Mouse (Mus musculus): ENCODE measurements around the gene Hmmr. TPM values are rescaled to one million over a fixed set of nuclear protein-coding genes. Genes with fewer than 3 reads are reported as not detected.
A peak's percentile ranks its signal among the peaks of the same experiment; 100 is the strongest.

Hmmr gene
- total and polyA plus RNA-seq, 3 experiments, result 0.13 to 0.21 (median 0.20) TPM

DNA sequence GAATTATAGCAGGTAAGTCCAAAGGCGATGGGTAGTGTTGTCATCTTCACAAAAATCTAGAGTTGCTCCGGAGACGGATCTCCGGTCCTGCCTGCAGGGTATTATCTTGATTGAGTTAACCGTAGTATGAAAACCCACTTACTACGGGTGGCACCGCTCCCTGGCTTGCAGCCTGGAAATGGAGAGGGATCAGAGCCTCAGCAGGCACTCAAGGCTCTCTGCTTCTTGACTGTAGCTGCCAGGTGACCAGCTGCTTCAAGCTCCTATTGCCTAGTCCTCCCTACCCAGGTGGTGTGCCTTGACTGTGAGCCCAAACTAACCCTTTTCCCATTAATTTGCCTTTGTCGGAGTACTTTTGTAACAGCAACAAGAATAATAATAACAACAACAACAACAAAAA, 26.7 kb upstream of the Hmmr start:
- no peak for TF ChIP-seq POLR2A (IDR thresholded peaks at IDR 0.05; ENCODE audit: insufficient read depth, low read depth, low read length)
- no peak for TF ChIP-seq CTCF (IDR thresholded peaks at IDR 0.05)
- no peak for TF ChIP-seq EP300 (IDR thresholded peaks at IDR 0.05; ENCODE audit: insufficient read depth, low read depth, low read length)
- no peak overlapping the region for H3K27ac ChIP-seq
- no peak for DNase-seq
- no peak overlapping the region for H3K4me3 ChIP-seq
- H3K9ac ChIP-seq (ENCODE audit: low read depth, low read length), result no peak overlapping the region
- intact Hi-C loops (cut with DNase I), result loop anchor here (10.0 kb wide), 1 partner anchor 135 kb away; no protein-coding TSS in a partner anchor
- H3K27me3 ChIP-seq (ENCODE audit: control insufficient read depth, insufficient read depth, low read length), result no peaks in the 10 kb centered on the region
- 65% methylated on average over 8 of the region's 8 CpGs for WGBS
- no peaks in the 10 kb centered on the region for H3K79me2 ChIP-seq (replicated peaks; ENCODE audit: control insufficient read depth, insufficient read depth, low read length)
- H3K36me3 ChIP-seq (ENCODE audit: control insufficient read depth, insufficient read depth, low read length), result no peaks in the 10 kb centered on the region
- no peaks in the 10 kb centered on the region; the same call in 1 of the 2 replicates for H3K4me1 ChIP-seq (ENCODE audit: control insufficient read depth, insufficient read depth, low read length)

DNA sequence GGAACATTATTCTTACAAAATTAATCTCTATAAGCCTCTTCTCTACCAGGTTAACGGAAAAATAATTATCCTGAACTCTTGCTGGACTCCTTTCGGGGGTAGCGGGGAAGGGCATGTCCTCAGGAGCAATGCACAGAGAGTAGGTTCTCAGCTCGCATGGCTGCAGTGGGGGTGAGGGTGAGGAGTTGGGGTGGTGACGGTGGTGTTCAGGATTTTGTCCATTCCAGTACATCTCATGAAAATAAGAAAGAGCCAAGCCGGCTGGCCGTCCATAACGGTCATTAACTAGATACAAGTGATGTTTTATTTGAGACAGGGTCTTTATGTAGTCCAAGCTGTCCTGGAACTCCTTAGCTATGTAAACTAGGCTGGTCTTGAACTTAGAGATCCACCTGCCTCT, 22.7 kb upstream of the Hmmr start:
- peaks cover 24% of the 10 kb centered on the region for H3K36me3 ChIP-seq (ENCODE audit: control insufficient read depth, insufficient read depth, low read length)
- no peak overlapping the region for H3K4me3 ChIP-seq
- intact Hi-C loops (cut with DNase I), result loop anchor here (1.0 to 2.0 kb wide), 2 partner anchors 23 to 64 kb away; partner anchors contain the start of genes Hmmr and Nudcd2
- WGBS, result 91% methylated on average over 8 of the region's 8 CpGs
- no peak for TF ChIP-seq POLR2A (IDR thresholded peaks at IDR 0.05; ENCODE audit: insufficient read depth, low read depth, low read length)
- no peak for TF ChIP-seq CTCF (IDR thresholded peaks at IDR 0.05)
- no peak for TF ChIP-seq EP300 (IDR thresholded peaks at IDR 0.05; ENCODE audit: insufficient read depth, low read depth, low read length)
- H3K27ac ChIP-seq, result peak overlapping the region; percentile 77
- DNase-seq, result no peak
- H3K27me3 ChIP-seq (ENCODE audit: control insufficient read depth, insufficient read depth, low read length), result no peaks in the 10 kb centered on the region
- H3K79me2 ChIP-seq (replicated peaks; ENCODE audit: control insufficient read depth, insufficient read depth, low read length), result no peaks in the 10 kb centered on the region
- peaks cover 1% of the 10 kb centered on the region for H3K4me1 ChIP-seq (ENCODE audit: control insufficient read depth, insufficient read depth, low read length)
- H3K9ac ChIP-seq (ENCODE audit: low read depth, low read length), result no peak overlapping the region

DNA sequence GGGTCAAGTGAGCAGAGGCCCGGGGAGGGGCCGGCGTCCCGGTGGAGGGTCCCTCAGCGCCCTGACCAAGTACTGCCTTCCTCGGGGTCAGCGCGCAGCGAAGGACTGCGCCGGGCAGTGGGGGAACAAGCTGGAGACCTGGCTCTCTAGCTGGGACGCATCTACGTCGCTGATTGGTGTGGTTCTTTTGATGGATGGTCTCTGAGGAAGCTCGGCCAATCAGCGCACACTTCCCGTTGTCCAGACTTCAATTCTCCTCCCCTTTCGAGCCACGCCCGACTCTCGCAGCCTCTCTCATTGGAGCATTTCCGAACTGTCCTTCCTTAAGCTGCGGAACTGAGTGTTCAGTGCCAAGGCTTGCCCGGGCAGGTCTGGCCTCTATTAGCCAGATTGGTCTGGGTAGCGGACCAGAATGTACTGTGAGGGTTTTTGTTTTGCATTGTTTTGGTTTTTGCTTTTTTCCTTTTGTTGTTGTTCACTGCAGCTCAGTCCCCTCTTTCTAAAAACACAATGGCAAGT, 21.9 kb upstream of the Hmmr start, which contains the start of gene Ccng1:
Gene Ccng1 (minus strand): TSS at position 203 of the 519 bp plus-strand sequence.
- H3K4me3 ChIP-seq, result peak within 1 kb of the TSS; percentile 86
- H3K9ac ChIP-seq (ENCODE audit: low read depth, low read length), result peak within 1 kb of the TSS; percentile 94
- H3K27me3 ChIP-seq (ENCODE audit: control insufficient read depth, insufficient read depth, low read length), result no peaks in the 10 kb centered on the region
- WGBS, result under 1% methylated on average over 25 of the region's 25 CpGs
- peak within 1 kb of the TSS; percentile 97 for H3K27ac ChIP-seq
- peaks cover 1% of the 10 kb centered on the region for H3K4me1 ChIP-seq (ENCODE audit: control insufficient read depth, insufficient read depth, low read length)
- H3K79me2 ChIP-seq (replicated peaks; ENCODE audit: control insufficient read depth, insufficient read depth, low read length), result no peaks in the 10 kb centered on the region
- peaks cover 31% of the 10 kb centered on the region for H3K36me3 ChIP-seq (ENCODE audit: control insufficient read depth, insufficient read depth, low read length)
- peak; percentile 90 to 95 for DNase-seq
- TF ChIP-seq POLR2A (IDR thresholded peaks at IDR 0.05; ENCODE audit: insufficient read depth, low read depth, low read length) (peak; percentile 98), EP300 (IDR thresholded peaks at IDR 0.05; ENCODE audit: insufficient read depth, low read depth, low read length) (peak; percentile 61; the same call in 1 of the 2 replicates), CTCF (IDR thresholded peaks at IDR 0.05) (no peak)
- intact Hi-C loops (cut with DNase I), result loop anchor here (1.0 to 2.0 kb wide), 2 partner anchors 22 to 63 kb away; partner anchors contain the start of genes Hmmr and Nudcd2

DNA sequence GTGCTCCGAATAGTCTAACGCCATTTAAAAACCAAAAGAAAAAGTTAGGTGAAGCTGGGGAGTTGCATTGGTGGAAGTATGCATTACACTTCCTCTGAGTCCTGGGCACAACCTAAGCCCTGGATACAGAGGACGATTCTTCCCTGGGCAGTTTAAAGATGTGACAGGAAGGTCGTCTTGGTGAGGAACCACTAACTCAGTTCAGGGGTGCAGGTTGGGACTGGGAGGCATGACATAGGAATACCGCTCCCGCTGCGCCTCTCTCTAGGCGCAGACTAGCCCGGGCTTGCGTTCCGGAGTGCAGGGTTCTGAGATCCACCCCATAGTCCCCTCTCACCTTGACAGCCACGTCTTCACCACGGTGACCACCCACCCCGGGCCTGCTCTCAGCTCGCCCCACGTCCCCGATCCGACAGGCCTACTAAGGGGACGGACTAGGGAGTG, 21.5 kb upstream of the Hmmr start:
- no peak for TF ChIP-seq EP300 (IDR thresholded peaks at IDR 0.05; ENCODE audit: insufficient read depth, low read depth, low read length)
- no peak for TF ChIP-seq POLR2A (IDR thresholded peaks at IDR 0.05; ENCODE audit: insufficient read depth, low read depth, low read length)
- TF ChIP-seq CTCF (IDR thresholded peaks at IDR 0.05), result no peak
- Histone ChIP-seq H3K4me1 (ENCODE audit: control insufficient read depth, insufficient read depth, low read length) (peaks cover 1% of the 10 kb centered on the region), H3K27me3 (ENCODE audit: control insufficient read depth, insufficient read depth, low read length) (no peaks in the 10 kb centered on the region), H3K4me3 (peak overlapping the region; percentile 86), H3K79me2 (replicated peaks; ENCODE audit: control insufficient read depth, insufficient read depth, low read length) (no peaks in the 10 kb centered on the region), H3K9ac (ENCODE audit: low read depth, low read length) (peak overlapping the region; percentile 94), H3K27ac (peak overlapping the region; percentile 97), H3K36me3 (ENCODE audit: control insufficient read depth, insufficient read depth, low read length) (peaks cover 31% of the 10 kb centered on the region)
- no peak for DNase-seq
- intact Hi-C loops (cut with DNase I), result loop anchor here (1.0 to 2.0 kb wide), 2 partner anchors 22 to 62 kb away; partner anchors contain the start of genes Hmmr and Nudcd2
- WGBS, result under 1% methylated on average over 19 of the region's 19 CpGs

DNA sequence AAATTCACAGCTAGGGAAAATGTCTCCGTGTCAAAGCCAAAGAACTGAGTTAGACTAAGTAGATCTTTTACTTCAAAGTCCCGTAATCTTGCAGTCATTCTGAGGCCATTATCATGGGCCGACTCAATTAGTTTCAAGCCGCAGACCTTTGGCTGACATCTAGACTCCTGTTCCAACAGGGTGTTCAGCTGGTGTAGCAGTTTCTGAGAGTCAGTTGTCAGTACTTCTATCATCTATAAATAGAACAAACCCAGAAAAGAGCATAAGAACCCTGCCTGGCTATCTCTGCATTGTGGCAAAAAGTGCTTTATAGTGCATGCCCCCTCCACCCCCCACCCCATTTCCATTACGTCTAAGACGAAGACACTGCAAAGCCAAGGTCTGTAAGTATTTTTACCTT, 20.6 kb upstream of the Hmmr start:
- DNase-seq, result peak in 1 of 2 experiments; percentile 33
- peaks cover 34% of the 10 kb centered on the region for H3K36me3 ChIP-seq (ENCODE audit: control insufficient read depth, insufficient read depth, low read length)
- peaks cover 1% of the 10 kb centered on the region for H3K4me1 ChIP-seq (ENCODE audit: control insufficient read depth, insufficient read depth, low read length)
- WGBS, result 41% methylated on average over 6 of the region's 6 CpGs
- H3K27me3 ChIP-seq (ENCODE audit: control insufficient read depth, insufficient read depth, low read length), result no peaks in the 10 kb centered on the region
- intact Hi-C loops (cut with DNase I), result loop anchor here (2.0 kb wide), 1 partner anchor 21 kb away; the partner anchor contains the start of genes Hmmr and Nudcd2
- no peak for TF ChIP-seq CTCF (IDR thresholded peaks at IDR 0.05)
- no peak for TF ChIP-seq EP300 (IDR thresholded peaks at IDR 0.05; ENCODE audit: insufficient read depth, low read depth, low read length)
- no peak for TF ChIP-seq POLR2A (IDR thresholded peaks at IDR 0.05; ENCODE audit: insufficient read depth, low read depth, low read length)
- peak overlapping the region; percentile 86 for H3K4me3 ChIP-seq
- peak overlapping the region; percentile 52; the same call in 1 of the 2 replicates for H3K9ac ChIP-seq (ENCODE audit: low read depth, low read length)
- H3K79me2 ChIP-seq (replicated peaks; ENCODE audit: control insufficient read depth, insufficient read depth, low read length), result no peaks in the 10 kb centered on the region
- peak overlapping the region; percentile 97 for H3K27ac ChIP-seq

DNA sequence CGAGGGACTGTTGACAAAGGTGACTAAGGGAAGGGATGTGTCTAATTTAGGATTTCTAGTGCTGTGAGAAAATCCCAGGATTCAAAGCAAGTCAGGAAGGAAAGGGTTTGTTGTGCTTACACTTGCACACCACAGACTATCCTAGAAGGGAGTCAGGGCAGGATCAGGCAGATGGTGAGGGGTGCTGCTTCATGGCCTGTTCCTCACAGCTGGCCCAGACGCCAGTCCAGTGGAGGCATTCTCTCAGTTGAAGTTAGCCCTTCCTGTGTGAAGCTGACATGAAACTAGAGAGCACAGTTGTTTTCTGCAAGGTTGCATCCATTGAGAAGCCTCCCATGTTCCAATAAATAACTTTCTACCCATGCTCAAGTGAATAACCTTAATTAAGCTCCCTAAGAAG, 14.5 kb upstream of the Hmmr start:
- intact Hi-C loops (cut with DNase I), result no loop called here

More for the DNA sequence above, 14.5 kb upstream of the Hmmr start:
- Histone ChIP-seq H3K4me1 (ENCODE audit: control insufficient read depth, insufficient read depth, low read length) (peaks cover 2% of the 10 kb centered on the region; the same call in 1 of the 2 replicates), H3K79me2 (replicated peaks; ENCODE audit: control insufficient read depth, insufficient read depth, low read length) (no peaks in the 10 kb centered on the region), H3K27me3 (ENCODE audit: control insufficient read depth, insufficient read depth, low read length) (no peaks in the 10 kb centered on the region), H3K27ac (no peak overlapping the region), H3K4me3 (no peak overlapping the region), H3K36me3 (ENCODE audit: control insufficient read depth, insufficient read depth, low read length) (peaks cover 22% of the 10 kb centered on the region), H3K9ac (ENCODE audit: low read depth, low read length) (no peak overlapping the region)
- WGBS, result 34% methylated on average over 2 of the region's 2 CpGs
- TF ChIP-seq EP300 (IDR thresholded peaks at IDR 0.05; ENCODE audit: insufficient read depth, low read depth, low read length), result no peak
- no peak for TF ChIP-seq POLR2A (IDR thresholded peaks at IDR 0.05; ENCODE audit: insufficient read depth, low read depth, low read length)
- no peak for TF ChIP-seq CTCF (IDR thresholded peaks at IDR 0.05)
- no peak for DNase-seq
